Mouse (Mus musculus): Measurements from ENCODE around the gene Pofut2.

DNA sequence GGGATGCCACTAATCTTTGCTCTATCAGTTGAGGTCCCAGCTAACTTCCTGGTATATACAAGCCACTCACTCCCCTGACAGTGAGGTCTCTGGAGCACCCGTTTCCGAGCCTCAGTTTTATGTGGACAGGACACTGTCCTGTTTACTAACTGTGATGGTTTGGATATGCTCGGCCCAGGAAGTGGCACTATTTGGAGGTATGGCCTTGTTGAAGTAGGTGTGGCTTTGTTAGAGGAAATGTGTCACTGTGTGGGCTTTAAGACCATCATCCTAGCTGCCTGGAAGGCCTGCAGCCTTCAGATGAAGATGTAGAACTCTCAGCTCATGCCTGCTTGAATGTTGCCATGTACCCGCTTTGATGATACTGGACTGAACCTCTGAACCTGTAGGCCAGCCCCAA, 41.0 kb upstream of the Pofut2 start:
- TF ChIP-seq CTCF (IDR thresholded peaks at IDR 0.05; ENCODE audit: extremely low read depth, insufficient read length, insufficient replicate concordance, low read depth, low read length): no peak
- no peak for TF ChIP-seq POLR2A (IDR thresholded peaks at IDR 0.05; ENCODE audit: low read depth, low read length)

Data from small intestine, adult 2 months (tissue).